Mouse (Mus musculus) G1E (cell line): ENCODE measurements around the gene Znrf1.

ENCODE experiments used
- CTCF ChIP-seq: IDR thresholded peaks from 2 replicates; pipeline ENCODE4 v1.5.1; 2012; ENCODE audit warnings: low read depth, low read length, inconsistent platforms, mixed read lengths
- GATA1 ChIP-seq: IDR thresholded peaks from 2 replicates; pipeline ENCODE4 v1.6.1; 2012; ENCODE audit warnings: borderline replicate concordance, low read length, inconsistent platforms, mixed read lengths
- GATA2 ChIP-seq: IDR thresholded peaks from 2 replicates; pipeline ENCODE4 v1.6.1; 2012; ENCODE audit warnings: low read depth, low read length, inconsistent platforms, borderline replicate concordance
- POLR2AphosphoS5 ChIP-seq: IDR thresholded peaks from 2 replicates; pipeline ENCODE4 v1.6.1; 2012; ENCODE audit warnings: low read depth, low read length, inconsistent platforms; ENCODE audit not compliant: insufficient replicate concordance
- TAL1 ChIP-seq: conservative IDR thresholded peaks from 2 replicates; pipeline ENCODE4 v1.6.1; 2012; ENCODE audit warnings: low read depth, low read length, inconsistent platforms, mixed read lengths

GRCm38 (mm10) chr8:111631589-111631988, 95.7 kb downstream of the Znrf1 start:
- TF ChIP-seq CTCF, result no peak
- TF ChIP-seq GATA1, result no peak
- no peak for TF ChIP-seq TAL1
- TF ChIP-seq POLR2AphosphoS5, result no peak
- no peak for TF ChIP-seq GATA2
